Mouse (Mus musculus): ENCODE data around the gene Stat2.

Gene Stat2

GRCm38 (mm10) chr10:128270287-128270841 is at the start of gene Stat2:
Stat2 (plus strand) TSS chr10:128270559.
- DNase-seq, result peak; percentile 96 to 98

GRCm38 (mm10) chr10:128221533-128222286 is 48.6 kb upstream of the Stat2 start:
- DNase-seq, result no peak

- no peak for DNase-seq
Measured at GRCm38 (mm10) chr10:128225064-128225463, 45.3 kb upstream of the Stat2 start.

- no peak for DNase-seq
Measured at GRCm38 (mm10) chr10:128225538-128225937, 44.8 kb upstream of the Stat2 start, which contains the start of gene Mip. Mip (plus strand) TSS chr10:128225838.

- DNase-seq, result no peak
Measured at GRCm38 (mm10) chr10:128227592-128227991, 42.8 kb upstream of the Stat2 start.

GRCm38 (mm10) chr10:128228009-128228408 is 42.4 kb upstream of the Stat2 start:
- DNase-seq, result no peak

GRCm38 (mm10) chr10:128230582-128230981 is 39.8 kb upstream of the Stat2 start:
- no peak for DNase-seq

- DNase-seq, result no peak
Measured at GRCm38 (mm10) chr10:128231146-128231545, 39.2 kb upstream of the Stat2 start.

- DNase-seq, result peak; percentile 94 to 96
Measured at GRCm38 (mm10) chr10:128231697-128232419, 38.5 kb upstream of the Stat2 start, which contains the start of gene Timeless. Timeless (plus strand) TSS chr10:128232065.

GRCm38 (mm10) chr10:128232420-128232985 is 37.9 kb upstream of the Stat2 start:
- DNase-seq, result peak; percentile 58 to 72

GRCm38 (mm10) chr10:128236321-128236720 is 34.0 kb upstream of the Stat2 start:
- DNase-seq, result no peak

- DNase-seq, result peak; percentile 23 to 35
Measured at GRCm38 (mm10) chr10:128237807-128238480, 32.4 kb upstream of the Stat2 start.

GRCm38 (mm10) chr10:128239140-128239539 is 31.2 kb upstream of the Stat2 start:
- no peak for DNase-seq

GRCm38 (mm10) chr10:128240131-128240530 is 30.2 kb upstream of the Stat2 start:
- no peak for DNase-seq

GRCm38 (mm10) chr10:128243252-128243651 is 27.1 kb upstream of the Stat2 start:
- DNase-seq, result no peak

GRCm38 (mm10) chr10:128244121-128244520 is 26.2 kb upstream of the Stat2 start:
- no peak for DNase-seq

GRCm38 (mm10) chr10:128247020-128247732 is 23.2 kb upstream of the Stat2 start:
- no peak for DNase-seq

- DNase-seq, result no peak
Measured at GRCm38 (mm10) chr10:128250565-128250964, 19.8 kb upstream of the Stat2 start.

GRCm38 (mm10) chr10:128253677-128254255 is 16.6 kb upstream of the Stat2 start, which contains the start of gene Apon:
Apon (plus strand) TSS chr10:128254096.
- DNase-seq, result no peak

- no peak for DNase-seq
Measured at GRCm38 (mm10) chr10:128255925-128256324, 14.4 kb upstream of the Stat2 start.

- no peak for DNase-seq
Measured at GRCm38 (mm10) chr10:128256328-128256727, 14.0 kb upstream of the Stat2 start.

- DNase-seq, result no peak
Measured at GRCm38 (mm10) chr10:128258953-128259352, 11.4 kb upstream of the Stat2 start.

Data from cerebellum, postnatal 25 days (tissue).